Mouse (Mus musculus): Measurements from ENCODE around the gene Ubtd2.

GRCm38 (mm10) chr11:32510930-32511329, 55.8 kb downstream of the Ubtd2 start:
- TF ChIP-seq CTCF (IDR thresholded peaks at IDR 0.05; ENCODE audit: low read depth) (peak; percentile 35; the same call in 1 of the 2 replicates), EP300 (optimal IDR thresholded peaks at IDR 0.05) (no peak)

All from stomach, postnatal 0 days (tissue).